Mouse (Mus musculus): Measurements from ENCODE around the gene Lyrm7. TPM values are rescaled to one million over a fixed set of nuclear protein-coding genes. Genes with fewer than 3 reads are reported as not detected.

The Lyrm7 gene
- total RNA-seq, 4 experiments from 2014 or later = 15.1 to 22.3 (median 19.5) TPM

DNA sequence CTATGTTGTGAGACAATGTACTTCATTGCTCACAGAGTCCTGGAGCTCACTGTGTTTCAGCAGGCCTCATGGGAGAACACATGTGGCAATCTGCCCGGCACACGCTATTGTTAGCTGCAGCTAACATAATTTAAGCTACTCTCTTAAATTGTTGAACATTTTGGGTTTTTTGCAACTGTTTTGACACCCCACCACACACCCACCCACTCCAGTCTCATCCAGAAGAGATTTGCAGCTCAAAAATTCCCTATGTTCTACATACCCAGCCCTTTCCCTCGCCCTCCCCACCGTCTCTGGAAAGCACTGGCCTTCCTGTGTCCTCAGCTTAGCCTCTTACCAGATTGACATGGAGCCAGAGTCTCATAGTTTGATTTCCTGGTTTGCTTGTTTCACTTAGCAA, 55.5 kb downstream of the Lyrm7 start:
- DNase-seq (ENCODE audit: low spot score in 2 of 2) = peak; percentile 46 to 57

DNA sequence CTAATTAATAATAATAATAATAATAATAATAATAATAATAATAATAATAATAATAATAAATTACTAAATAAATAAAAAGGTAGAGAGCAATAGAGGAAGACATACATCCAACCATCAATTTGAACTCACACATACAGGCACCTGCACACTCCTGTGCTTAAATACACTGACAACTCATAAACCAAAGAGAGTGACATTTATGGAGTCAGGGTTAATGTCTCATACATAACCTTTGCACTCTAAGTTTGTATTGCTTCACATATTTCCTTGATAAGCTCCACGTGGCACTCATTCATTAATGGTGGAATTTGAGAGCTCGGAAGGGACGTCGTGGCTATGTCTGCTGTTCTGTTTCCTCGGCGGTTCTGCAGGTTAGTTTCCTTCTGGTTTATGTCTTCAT, 58.1 kb downstream of the Lyrm7 start:
- no peak for DNase-seq (ENCODE audit: low spot score in 2 of 2)

DNA sequence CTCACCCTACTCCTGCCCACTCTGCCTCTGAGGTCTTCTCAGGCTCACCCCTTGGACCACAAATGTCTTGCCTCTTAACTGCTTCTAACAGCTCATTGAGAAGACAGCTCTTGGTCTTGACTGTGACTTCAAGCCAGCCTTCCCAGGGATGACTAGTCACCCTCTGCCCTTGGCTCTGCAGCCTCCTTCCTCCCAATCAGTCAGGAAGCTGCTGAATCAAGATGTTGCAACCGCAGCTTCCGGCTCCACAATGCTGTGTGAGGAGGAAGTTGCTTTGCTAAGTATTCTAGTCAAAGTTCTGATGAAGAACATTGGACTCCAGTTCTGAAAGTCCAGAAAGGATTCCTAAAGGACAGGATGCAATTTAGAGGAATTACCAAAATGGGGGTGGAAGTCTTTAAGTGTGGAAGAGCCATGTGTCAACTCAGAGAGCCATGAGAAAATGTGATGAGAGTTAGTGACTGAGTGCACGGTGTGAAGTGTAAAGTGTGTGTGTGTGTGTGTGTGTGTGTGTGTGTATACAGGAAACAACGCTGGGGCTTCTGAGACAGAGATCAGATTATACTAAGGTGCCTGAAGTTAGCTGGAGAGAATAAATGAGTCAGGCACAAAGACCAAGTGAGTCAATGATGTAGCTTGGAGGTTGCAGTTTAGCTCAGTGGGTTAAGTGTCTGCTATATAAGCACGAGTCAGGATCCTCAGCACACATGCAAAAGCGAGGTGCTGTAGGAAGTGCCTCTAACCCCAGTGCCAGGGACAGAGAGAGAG, 58.7 kb downstream of the Lyrm7 start:
- no peak for DNase-seq (ENCODE audit: low spot score in 2 of 2)

DNA sequence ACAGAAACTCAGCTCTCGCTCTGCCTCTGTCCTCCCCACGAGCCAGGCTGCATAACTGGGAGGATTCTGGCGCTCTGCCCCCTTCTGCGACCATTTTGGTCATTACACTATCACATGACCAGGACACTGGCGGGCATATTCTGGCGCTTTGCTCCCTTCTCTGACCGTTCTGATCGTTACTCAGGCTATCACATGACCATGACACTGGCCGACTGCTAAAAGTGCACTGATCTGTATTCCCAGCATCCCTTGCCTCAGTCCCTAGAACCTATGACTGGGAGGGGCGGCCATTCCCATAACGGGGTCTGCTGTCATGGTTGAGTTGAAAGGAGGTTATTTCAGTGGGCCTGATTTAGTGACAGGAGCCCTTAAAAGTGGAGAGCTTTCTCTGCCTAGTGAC, 64.2 kb downstream of the Lyrm7 start:
- no peak for DNase-seq (ENCODE audit: low spot score in 2 of 2)

DNA sequence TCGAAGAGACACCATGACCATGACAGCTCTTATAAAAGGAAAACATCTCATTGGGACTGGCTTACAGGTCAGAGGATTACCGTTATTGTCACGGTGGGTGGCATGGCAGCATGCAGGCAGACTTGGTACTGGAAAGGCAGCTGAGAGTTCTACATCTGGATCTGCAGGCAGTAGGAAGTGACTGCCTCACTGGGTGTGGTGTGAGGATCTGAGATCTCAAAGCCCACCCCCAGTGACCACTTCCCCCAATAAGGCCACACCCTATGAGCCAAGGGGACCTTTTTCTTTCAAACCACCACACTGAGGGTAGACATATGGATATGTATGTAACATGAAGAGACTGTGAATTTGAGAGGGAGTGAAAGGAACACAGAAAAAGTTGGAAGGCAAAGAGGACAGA, 66.0 kb downstream of the Lyrm7 start:
- no peak for DNase-seq (ENCODE audit: low spot score in 2 of 2)

DNA sequence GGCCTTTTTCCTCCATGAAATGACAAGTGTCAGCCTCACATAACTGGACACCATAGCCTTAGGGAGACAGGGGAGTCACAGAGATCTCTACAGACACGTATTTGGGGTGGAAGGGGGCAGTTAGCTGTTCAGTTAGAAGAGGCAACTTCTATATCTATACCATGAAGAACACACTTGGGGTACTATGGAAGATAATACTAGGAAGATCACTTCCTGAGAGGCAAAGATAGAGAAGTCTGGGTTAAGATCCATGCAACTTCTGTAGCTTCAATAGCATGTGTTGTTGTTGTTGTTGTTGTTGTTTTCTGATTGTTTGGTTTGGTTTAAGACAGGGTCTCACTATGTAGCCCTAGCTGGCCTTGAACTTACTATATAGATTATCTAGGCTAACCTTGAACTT, 67.5 kb downstream of the Lyrm7 start:
- no peak for DNase-seq (ENCODE audit: low spot score in 2 of 2)

DNA sequence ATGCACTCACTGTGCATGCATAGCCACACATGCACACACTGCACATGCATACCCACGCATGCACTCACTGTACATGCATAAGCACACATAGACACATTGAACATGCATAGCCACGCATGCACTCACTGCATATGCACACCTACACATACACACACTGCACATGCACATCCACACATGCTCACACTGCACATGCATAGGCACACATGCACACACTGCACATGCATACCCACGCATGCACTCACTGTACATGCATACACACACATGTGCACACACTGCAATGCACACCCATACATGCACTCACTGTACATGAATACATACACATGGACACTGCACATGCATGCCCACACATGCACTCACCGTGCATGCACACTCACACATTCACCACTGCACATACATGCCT, 69.3 kb downstream of the Lyrm7 start:
- DNase-seq (ENCODE audit: low spot score in 2 of 2) = no peak

DNA sequence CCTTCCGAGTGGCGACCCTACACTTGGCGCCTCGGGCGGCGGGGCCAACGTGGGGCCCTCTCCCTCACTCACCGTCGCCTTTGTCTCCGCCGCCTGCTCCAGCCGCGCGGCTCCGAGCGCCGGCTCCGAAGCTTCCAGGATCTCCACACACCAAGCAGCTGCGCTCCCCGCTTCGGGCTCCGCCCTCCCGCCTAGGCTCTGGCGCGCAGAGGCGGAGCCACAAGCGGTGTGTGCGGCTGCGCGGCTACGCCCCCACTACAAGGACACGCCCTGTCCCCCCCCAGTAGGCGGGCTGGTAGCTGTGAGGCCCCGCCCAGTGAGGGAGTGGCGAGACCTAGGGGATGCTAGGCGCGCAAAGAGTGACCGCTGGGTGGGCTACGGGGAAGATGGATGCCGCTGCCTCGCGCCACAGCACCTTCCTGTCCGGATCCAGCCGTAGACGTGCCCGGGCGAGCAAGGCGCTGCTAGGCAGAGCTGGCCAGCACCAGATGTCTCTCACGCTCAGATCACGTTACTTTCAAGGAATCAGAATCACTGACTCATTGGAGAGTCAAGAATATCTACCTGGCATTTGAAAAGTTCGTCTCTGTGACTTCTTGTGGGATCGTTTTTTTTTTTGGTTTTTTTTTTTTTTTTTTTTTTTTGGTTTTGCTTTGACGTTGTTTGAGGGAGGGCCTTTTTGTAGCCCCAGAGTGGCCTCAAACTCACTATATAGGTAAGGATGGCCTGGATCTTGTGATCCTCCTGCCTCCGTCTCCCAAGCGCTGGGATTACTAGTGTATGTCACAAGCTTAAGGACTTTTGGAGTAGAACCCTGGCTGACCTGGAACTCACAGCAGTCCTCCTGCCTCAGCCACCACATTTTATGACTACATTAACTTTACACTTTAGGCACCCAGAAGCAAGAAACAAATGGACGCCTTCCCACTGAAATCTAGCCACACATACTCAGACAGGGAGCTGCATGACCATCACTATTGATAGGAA, 72.9 kb downstream of the Lyrm7 start, which contains the start of gene Cdc42se2:
Cdc42se2 (minus strand) TSS at position 188 of the 987 bp plus-strand sequence.
- DNase-seq (ENCODE audit: low spot score in 2 of 2) = peak; percentile 93 to 94

DNA sequence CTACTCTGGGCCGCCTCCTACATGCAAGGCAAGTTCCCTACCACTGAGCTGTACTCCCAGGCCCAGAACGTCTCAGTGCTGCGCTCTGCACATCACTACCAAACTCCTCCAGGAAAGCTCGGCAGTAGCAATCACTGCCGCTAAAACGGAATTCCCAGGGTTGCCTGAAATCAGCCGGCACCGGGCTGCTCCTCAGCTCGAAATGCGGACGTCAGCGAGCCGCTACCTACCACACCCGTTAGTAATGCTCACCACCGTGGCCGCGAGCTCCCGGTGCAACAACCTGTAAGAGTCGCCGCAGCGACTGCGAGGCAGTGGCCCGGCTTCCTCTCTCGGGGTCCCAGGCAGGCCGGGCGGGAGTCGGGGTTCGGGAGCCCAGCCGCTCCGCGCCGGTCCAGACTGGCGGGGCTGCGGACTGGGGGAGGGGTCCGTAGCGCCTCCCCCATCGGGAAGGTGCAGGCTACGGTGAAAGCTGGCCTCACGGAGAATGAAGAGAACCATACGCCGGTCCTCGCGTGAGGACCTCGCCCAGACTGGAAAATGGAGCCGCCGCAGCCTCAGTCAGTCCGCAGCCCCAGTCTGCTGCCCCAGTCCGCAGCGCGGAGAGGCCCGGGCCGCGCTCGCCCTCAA, 73.7 kb downstream of the Lyrm7 start:
- DNase-seq (ENCODE audit: low spot score in 2 of 2) = peak; percentile 11 to 22

DNA sequence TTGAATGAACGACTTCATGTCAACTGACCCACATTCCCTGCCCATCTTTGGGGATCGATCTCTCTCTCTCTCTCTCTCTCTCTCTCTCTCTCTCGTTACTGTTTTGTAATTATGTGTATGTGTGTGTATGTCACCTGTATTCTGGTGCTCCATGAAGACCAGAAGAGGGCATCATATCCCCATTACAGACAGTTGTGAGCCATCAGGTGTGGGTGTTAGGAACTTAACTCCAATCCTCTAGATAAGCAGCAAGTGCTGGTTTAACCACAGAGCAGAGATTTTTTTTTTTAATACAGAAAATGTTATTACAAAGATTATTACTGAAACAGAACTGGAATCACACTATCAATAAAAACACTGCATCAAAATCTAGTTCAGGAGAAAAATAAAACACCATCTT, 75.2 kb downstream of the Lyrm7 start:
- no peak for DNase-seq (ENCODE audit: low spot score in 2 of 2)

DNA sequence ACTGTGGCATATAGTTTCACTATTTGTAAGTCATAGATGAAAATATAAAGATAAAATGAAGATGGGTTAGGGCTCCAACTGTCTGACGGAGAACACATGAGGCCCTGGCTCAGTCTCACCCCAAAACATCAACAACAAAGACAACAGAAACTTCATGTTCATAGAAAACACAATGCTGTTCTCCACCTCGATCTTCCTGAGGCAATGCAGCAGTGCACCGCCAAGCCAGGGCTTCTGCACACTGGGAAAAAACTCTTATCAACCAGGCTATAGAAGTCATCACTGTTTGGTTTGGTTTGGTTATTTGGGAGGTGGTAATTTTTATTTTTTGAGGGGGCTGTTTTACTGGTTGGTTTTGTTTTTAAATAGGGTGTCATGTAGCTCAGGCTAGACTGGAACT, 76.3 kb downstream of the Lyrm7 start:
- DNase-seq (ENCODE audit: low spot score in 2 of 2) = no peak

DNA sequence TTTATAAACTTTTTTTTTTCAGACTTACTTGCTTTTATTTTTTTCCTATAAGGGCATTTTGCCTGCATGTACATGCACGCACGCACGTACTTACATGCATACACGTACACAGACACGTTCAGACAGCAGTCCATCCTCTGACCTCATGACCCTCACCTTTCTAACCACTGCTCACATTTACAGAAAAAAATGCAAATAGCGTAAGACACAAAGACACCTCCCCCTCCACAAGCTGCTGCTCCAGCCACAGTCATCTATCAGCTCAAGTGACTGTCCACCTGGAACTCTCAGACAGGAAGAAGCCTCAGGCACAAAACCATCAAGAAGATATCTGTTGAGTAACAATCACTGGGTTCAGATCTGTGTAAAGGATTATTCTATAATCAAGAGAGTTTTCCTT, 78.5 kb downstream of the Lyrm7 start:
- DNase-seq (ENCODE audit: low spot score in 2 of 2) = no peak

DNA sequence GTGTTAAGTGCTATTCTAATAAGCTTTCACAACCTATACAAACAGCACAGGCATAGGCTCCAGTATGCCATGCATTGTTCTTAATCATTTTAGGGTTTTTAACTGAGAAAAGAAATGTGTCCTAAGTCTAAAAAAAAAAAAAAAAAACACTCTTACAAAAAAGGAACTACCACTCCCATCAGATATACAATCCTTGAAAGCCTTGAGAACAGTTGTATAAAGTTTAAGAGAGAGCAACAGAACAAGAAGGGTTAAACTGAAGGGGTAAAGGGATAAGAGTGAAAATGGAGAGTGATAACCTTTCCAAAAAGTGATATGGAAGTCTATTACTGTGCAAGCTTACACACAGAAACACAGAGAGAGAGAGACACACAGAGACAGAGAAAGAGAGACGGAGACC, 80.8 kb downstream of the Lyrm7 start:
- DNase-seq (ENCODE audit: low spot score in 2 of 2) = no peak

DNA sequence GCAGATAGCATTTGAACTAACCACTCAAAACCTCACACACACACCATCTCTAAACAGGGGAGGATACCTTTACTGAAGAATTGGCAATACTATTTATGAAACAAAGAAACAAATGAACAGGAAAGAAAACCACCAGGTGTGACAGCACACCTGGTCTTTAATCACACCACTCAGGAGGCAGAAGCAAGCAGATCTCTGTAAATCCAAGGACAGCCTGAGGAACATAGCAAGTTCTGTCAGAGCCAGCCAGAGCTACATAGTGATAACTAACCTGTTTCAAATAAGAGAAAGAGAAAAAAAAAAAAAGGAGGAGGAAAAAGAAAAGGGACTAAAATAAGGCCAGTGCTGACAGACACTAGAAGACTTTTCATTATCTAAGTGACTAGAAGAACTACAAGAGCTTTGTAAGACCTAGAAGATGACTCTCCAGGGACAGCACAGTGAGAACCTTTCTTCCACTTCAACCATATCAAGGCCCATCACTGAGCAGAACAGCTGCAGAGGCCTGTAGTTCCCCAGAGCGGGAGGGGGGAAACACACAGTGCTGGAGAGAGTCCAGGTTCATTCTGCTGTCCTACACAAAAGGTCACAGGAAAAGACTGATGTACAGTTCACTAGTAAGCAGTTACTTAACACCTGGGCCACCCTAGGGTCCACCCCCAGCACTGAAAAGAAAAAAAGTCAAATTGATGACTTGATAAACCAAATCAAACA, 82.4 kb downstream of the Lyrm7 start:
- no peak for DNase-seq (ENCODE audit: low spot score in 2 of 2)

DNA sequence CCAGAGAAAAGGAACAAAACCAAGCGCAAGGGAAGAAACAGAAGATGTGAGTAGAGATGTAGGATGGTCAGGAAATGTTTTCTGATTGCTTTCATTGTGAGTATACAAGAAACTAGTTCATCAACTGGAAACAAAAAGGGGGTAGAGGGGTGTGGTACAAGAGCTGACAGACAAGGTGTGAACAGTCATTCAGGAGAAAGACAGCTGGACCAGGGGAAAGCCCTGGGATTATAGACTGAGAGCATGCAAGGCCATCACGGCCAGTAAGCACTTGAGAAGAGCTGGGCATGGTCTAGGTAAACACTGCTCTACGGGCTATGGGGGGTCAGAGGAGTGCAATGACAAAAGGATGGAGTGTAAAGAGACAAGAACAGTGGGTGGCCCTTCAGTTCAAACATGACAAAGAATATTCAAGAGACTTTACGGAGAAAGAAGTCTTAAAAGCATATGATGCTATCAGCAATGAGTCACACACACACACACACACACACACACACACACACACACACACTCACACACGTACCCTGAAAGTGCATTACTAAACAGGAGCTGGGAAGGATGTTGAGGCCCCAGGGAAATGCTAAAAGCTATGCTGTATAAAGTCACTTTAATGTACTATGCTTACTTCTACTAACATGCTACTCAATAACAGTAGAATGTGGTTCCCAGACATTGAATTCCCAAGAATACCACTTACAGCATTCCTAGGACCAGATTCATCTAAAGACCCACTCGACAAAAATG, 83.2 kb downstream of the Lyrm7 start:
- no peak for DNase-seq (ENCODE audit: low spot score in 2 of 2)

Other genes starting within 250 kb of the Lyrm7 start
- gene Cdc42se2, start 73.2 kb downstream of the Lyrm7 start, total RNA-seq (2022) = 10 to 100 TPM; 13.2 to 20.5 (median 17.6) TPM
- gene Hint1, start 5.5 kb upstream of the Lyrm7 start, total RNA-seq (2022) = 100 to 1,000 TPM; 154 to 257 (median 186) TPM
- 100 to 1,000 TPM in 2 of 4 experiments, 10 to 100 TPM in 2; 56.1 to 401 (median 118) TPM for gene Gpx3, start 41.5 kb upstream of the Lyrm7 start, total RNA-seq (2022)
- gene Tnip1, start 102.0 kb upstream of the Lyrm7 start, total RNA-seq (2022) = 10 to 100 TPM; 33.2 to 42.3 (median 37.1) TPM
- 100 to 1,000 TPM; 160 to 179 (median 170) TPM for gene Anxa6, start 172.5 kb upstream of the Lyrm7 start, total RNA-seq (2022)
- gene Ccdc69, start 217.2 kb upstream of the Lyrm7 start, total RNA-seq (2022) = 1 to 10 TPM; 1.8 to 4.2 (median 3.3) TPM
- 1 to 10 TPM; 6.2 to 9.2 (median 7.5) TPM for gene Gm2a, start 237.2 kb upstream of the Lyrm7 start, total RNA-seq (2022)

Data from gastrocnemius, adult 8-10 months (tissue).